Mouse (Mus musculus): Measurements from ENCODE around the gene Cacna1d. TPM values are rescaled to one million over a fixed set of nuclear protein-coding genes. Genes with fewer than 3 reads are reported as not detected.
A peak's percentile ranks its signal among the peaks of the same experiment; 100 is the strongest.

Cacna1d gene
- total and polyA plus RNA-seq, 3 experiments, result 0.04 to 0.66 (median 0.08) TPM

DNA sequence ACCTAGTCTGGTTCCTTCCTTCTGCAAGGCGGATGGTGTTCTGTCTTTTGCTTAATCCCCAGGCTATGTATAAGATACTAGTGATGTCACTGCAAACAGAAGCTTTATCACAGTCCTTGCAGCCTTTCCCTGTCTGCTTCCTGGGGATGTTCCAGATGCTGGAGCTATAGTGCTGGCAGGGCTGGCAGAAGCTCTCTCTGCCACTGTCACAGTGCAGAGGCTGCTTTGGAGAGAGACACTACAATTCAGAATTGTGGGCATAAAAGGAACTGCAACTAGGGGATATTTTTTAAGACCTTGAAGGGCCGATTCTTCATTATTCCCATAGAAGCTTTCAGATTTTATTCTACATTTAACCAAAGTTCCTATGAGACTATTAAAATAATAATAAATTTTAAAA is 274.1 kb downstream of the Cacna1d start:
- no peaks in the 10 kb centered on the region for H3K79me2 ChIP-seq (replicated peaks; ENCODE audit: control insufficient read depth, extremely low read depth, insufficient read depth, poor library complexity, severe bottlenecking)
- H3K9ac ChIP-seq (ENCODE audit: insufficient read depth, low read depth), result no peak overlapping the region
- peaks cover 0 to 29% of the 10 kb centered on the region in 2 experiments; a peak in 3 of 4 replicates for H3K4me1 ChIP-seq (ENCODE audit: control insufficient read depth in 1 of 2, insufficient read depth in 2 of 2)
- no peak overlapping the region for H3K27ac ChIP-seq (ENCODE audit: insufficient read depth, low read depth)
- no peaks in the 10 kb centered on the region for H3K9me3 ChIP-seq (replicated peaks; ENCODE audit: low read length)
- no peak overlapping the region for H3K4me3 ChIP-seq (replicated peaks in 1 of 3; ENCODE audit: low read depth in 2 of 3, low read length in 2 of 3, poor library complexity in 1 of 3)
- peak overlapping the region; percentile 3; the same call in 1 of the 2 replicates for H3K4me2 ChIP-seq (ENCODE audit: insufficient read depth, low read depth, poor library complexity, severe bottlenecking)
- in situ Hi-C loops (cut with MboI; ENCODE audit: low pct_ligation_motif_present, low pct_unique_long_range_greater_than_20kb, low sequenced_read_pairs), result loop anchor here (5.0 kb wide), 1 partner anchor 40 kb away; no protein-coding TSS in a partner anchor
- dilution Hi-C loops (cut with MboI; ENCODE audit: extremely low pct_ligation_motif_present, extremely low pct_unique_long_range_greater_than_20kb, low sequenced_read_pairs), result no loop called here
- no peak for DNase-seq (ENCODE audit: extremely low read depth)
- no peaks in the 10 kb centered on the region for H3K27me3 ChIP-seq (replicated peaks)
- no peaks in the 10 kb centered on the region for H3K36me3 ChIP-seq (replicated peaks in 1 of 2; ENCODE audit: control insufficient read depth in 1 of 2, insufficient read depth in 1 of 2, low read length in 1 of 2)
- TF ChIP-seq ZMIZ1 (IDR thresholded peaks at IDR 0.05; ENCODE audit: low read depth, low read length) (no peak), POLR2A (IDR thresholded peaks at IDR 0.05; ENCODE audit: low read depth, low read length) (no peak), MEF2A (IDR thresholded peaks at IDR 0.05; ENCODE audit: borderline replicate concordance, low read depth, low read length) (no peak), ZNF384 (IDR thresholded peaks at IDR 0.05; ENCODE audit: low read depth, low read length) (no peak), GABPA (IDR thresholded peaks at IDR 0.05; ENCODE audit: insufficient replicate concordance, low read depth, low read length) (no peak), E2F4 (IDR thresholded peaks at IDR 0.05; ENCODE audit: insufficient replicate concordance, low read depth, low read length) (no peak), RAD21 (IDR thresholded peaks at IDR 0.05; ENCODE audit: low read depth, low read length) (no peak; the same call in 1 of the 2 replicates), RCOR1 (conservative IDR thresholded peaks at IDR 0.05; ENCODE audit: low read depth, low read length) (no peak), TBP (conservative IDR thresholded peaks at IDR 0.05; ENCODE audit: low read depth, low read length) (no peak), POLR2AphosphoS2 (IDR thresholded peaks at IDR 0.05; ENCODE audit: low read depth, low read length) (no peak), PAX5 (IDR thresholded peaks at IDR 0.05; ENCODE audit: low read length) (no peak), HCFC1 (IDR thresholded peaks at IDR 0.05; ENCODE audit: low read depth, low read length) (no peak), MXI1 (IDR thresholded peaks at IDR 0.05; ENCODE audit: low read depth, low read length) (no peak), ZC3H11A (IDR thresholded peaks at IDR 0.05; ENCODE audit: low read depth, low read length) (no peak), MYC (IDR thresholded peaks at IDR 0.05; ENCODE audit: low read depth, low read length) (no peak)

- TF ChIP-seq IRF4 (IDR thresholded peaks at IDR 0.05; ENCODE audit: low read depth, low read length) (no peak), ZKSCAN1 (IDR thresholded peaks at IDR 0.05; ENCODE audit: borderline replicate concordance, low read depth, low read length) (no peak), MAZ (IDR thresholded peaks at IDR 0.05; ENCODE audit: low read depth, low read length) (no peak), MEF2A (IDR thresholded peaks at IDR 0.05; ENCODE audit: borderline replicate concordance, low read depth, low read length) (no peak), POLR2A (IDR thresholded peaks at IDR 0.05; ENCODE audit: low read depth, low read length) (no peak), E2F4 (IDR thresholded peaks at IDR 0.05; ENCODE audit: insufficient replicate concordance, low read depth, low read length) (no peak), CTCF (conservative IDR thresholded peaks at IDR 0.05 in 1 of 2, IDR thresholded peaks at IDR 0.05 in 1 of 2; ENCODE audit: low read depth in 2 of 2, low read length in 2 of 2) (no peak), ZNF384 (IDR thresholded peaks at IDR 0.05; ENCODE audit: low read depth, low read length) (no peak)
- Histone ChIP-seq H3K36me3 (replicated peaks in 1 of 2; ENCODE audit: control insufficient read depth in 1 of 2, insufficient read depth in 1 of 2, low read length in 1 of 2) (no peaks in the 10 kb centered on the region), H3K79me2 (replicated peaks; ENCODE audit: control insufficient read depth, extremely low read depth, insufficient read depth, poor library complexity, severe bottlenecking) (no peaks in the 10 kb centered on the region), H3K27ac (ENCODE audit: insufficient read depth, low read depth) (no peak overlapping the region), H3K9me3 (replicated peaks; ENCODE audit: low read length) (peaks cover 3% of the 10 kb centered on the region), H3K4me1 (ENCODE audit: control insufficient read depth in 1 of 2, insufficient read depth in 2 of 2) (peaks cover 4 to 16% of the 10 kb centered on the region in 2 experiments; a peak in 2 of 4 replicates), H3K4me2 (ENCODE audit: insufficient read depth, low read depth, poor library complexity, severe bottlenecking) (no peak overlapping the region), H3K27me3 (replicated peaks) (no peaks in the 10 kb centered on the region), H3K9ac (ENCODE audit: insufficient read depth, low read depth) (no peak overlapping the region), H3K4me3 (replicated peaks in 1 of 3; ENCODE audit: low read depth in 2 of 3, low read length in 2 of 3, poor library complexity in 1 of 3) (no peak overlapping the region)
- DNase-seq (ENCODE audit: extremely low read depth), result no peak
- in situ Hi-C loops (cut with MboI; ENCODE audit: low pct_ligation_motif_present, low pct_unique_long_range_greater_than_20kb, low sequenced_read_pairs), result no loop called here
- dilution Hi-C loops (cut with MboI; ENCODE audit: extremely low pct_ligation_motif_present, extremely low pct_unique_long_range_greater_than_20kb, low sequenced_read_pairs), result no loop called here
Observed at GRCm38 (mm10) chr14:30208156-30208555, 283.1 kb downstream of the Cacna1d start.

Data from CH12.LX (cell line).